ENCODE assay signal across 23 mouse cellular contexts in genomic region chr16:38014951-38015350, GRCm38 (mm10).
DNase-seq lines count a peak whose midpoint lies in the region; TF ChIP-seq lines count a peak whose summit lies in the region.
"Had no signal": no experiment of that assay in that cellular context is flagged by ENCODE, and none has a peak within 500 bp of the region (broad histone marks: within the 10 kb centered on the region; RNA-seq: fewer than 3 reads in every experiment).

No protein-coding gene starts in this region.

- no peaks in the 10 kb centered on the region for H3K36me3 ChIP-seq in kidney, adult 2 months (ENCODE audit: control insufficient read depth, insufficient read depth, low read length)
- no peaks in the 10 kb centered on the region for H3K36me3 ChIP-seq in testis, adult 2 months (ENCODE audit: control insufficient read depth, insufficient read depth, low read length)
- H3K36me3 ChIP-seq: embryonic facial prominence, embryonic 15.5 days; forebrain, embryonic 15.5 days; heart, embryonic 13.5 days; kidney, embryonic 15.5 days; limb, embryonic 10.5 days; midbrain, embryonic 15.5 days; neural tube, embryonic 13.5 days had no signal

- no peaks in the 10 kb centered on the region for H3K4me1 ChIP-seq in kidney, adult 2 months (ENCODE audit: control insufficient read depth, insufficient read depth, low read length)
- no peaks in the 10 kb centered on the region for H3K4me1 ChIP-seq in testis, adult 2 months (ENCODE audit: control insufficient read depth, insufficient read depth, low read length)
- H3K4me1 ChIP-seq: embryonic facial prominence, embryonic 15.5 days; forebrain, embryonic 15.5 days; heart, embryonic 13.5 days; kidney, embryonic 15.5 days; midbrain, embryonic 15.5 days had no signal

- H3K4me3 ChIP-seq in kidney, adult 2 months (ENCODE audit: insufficient read depth, low read depth, low read length): no peak overlapping the region
- H3K4me3 ChIP-seq in testis, adult 2 months (ENCODE audit: control insufficient read depth, low read depth, low read length): peak overlapping the region; percentile 1; the same call in 1 of the 2 replicates
- H3K4me3 ChIP-seq: embryonic facial prominence, embryonic 15.5 days; forebrain, embryonic 15.5 days; heart, embryonic 13.5 days; kidney, embryonic 15.5 days; layer of hippocampus, adult 2 months; limb, embryonic 10.5 days; midbrain, embryonic 15.5 days; neural tube, embryonic 13.5 days had no signal

- H3K27ac ChIP-seq in kidney, adult 2 months (ENCODE audit: insufficient read depth, low read depth, low read length): no peak overlapping the region
- no peak overlapping the region for H3K27ac ChIP-seq in testis, adult 2 months (ENCODE audit: control insufficient read depth, insufficient read depth, low read depth, low read length)
- H3K27ac ChIP-seq: embryonic facial prominence, embryonic 15.5 days; forebrain, embryonic 15.5 days; heart, embryonic 13.5 days; hindbrain, postnatal 0 days; kidney, embryonic 15.5 days; layer of hippocampus, adult 2 months; limb, embryonic 10.5 days; macrophage; midbrain, embryonic 15.5 days; neural tube, embryonic 13.5 days had no signal

- TF ChIP-seq POLR2A in kidney, adult 2 months (IDR thresholded peaks at IDR 0.05; ENCODE audit: low read depth, low read length): no peak
- no peak for TF ChIP-seq POLR2A in testis, adult 2 months (IDR thresholded peaks at IDR 0.05; ENCODE audit: control insufficient read depth, low read depth, low read length)

- 70% methylated on average over 4 of the region's 4 CpGs for WGBS in kidney, adult 2 months

- H3K27me3 ChIP-seq in kidney, adult 2 months (replicated peaks; ENCODE audit: control insufficient read depth, insufficient read depth, low read length): no peaks in the 10 kb centered on the region
- no peaks in the 10 kb centered on the region for H3K27me3 ChIP-seq in testis, adult 2 months (ENCODE audit: control insufficient read depth, insufficient read depth, low read length)
- H3K27me3 ChIP-seq: embryonic facial prominence, embryonic 15.5 days; forebrain, embryonic 15.5 days; heart, embryonic 13.5 days; kidney, embryonic 15.5 days; midbrain, embryonic 15.5 days; neural tube, embryonic 13.5 days had no signal

- TF ChIP-seq CTCF in kidney, adult 2 months (conservative IDR thresholded peaks at IDR 0.05; ENCODE audit: insufficient read depth, insufficient read length, low read depth, low read length): no peak
- TF ChIP-seq CTCF in testis, adult 2 months (IDR thresholded peaks at IDR 0.05; ENCODE audit: control insufficient read depth, insufficient read depth, insufficient replicate concordance, low read depth, low read length): no peak

- peak; percentile 22 for DNase-seq in adrenal gland, postnatal 10 days
- DNase-seq in adrenal gland, adult 18-20 months (ENCODE audit: low spot score in 2 of 2): no peak
- peak; percentile 32 for DNase-seq in cerebellum, adult 9-11 months
- no peak for DNase-seq in cerebellum, postnatal 10 days
- DNase-seq in kidney, adult 2 months: peak; percentile 61
- no peak for DNase-seq in kidney, postnatal 14 days
- DNase-seq in testis, postnatal 10 days (ENCODE audit: low spot score): no peak
- DNase-seq: heart, postnatal 14 days; liver; liver, postnatal 0 days; thymus, adult 18-20 months; thymus, postnatal 36 days had no signal

Comparison
In these comparisons a context has a peak if more than half of its experiments do, and no peak if none do; other contexts are left out.
1. DNase-seq: peak in adrenal gland, postnatal 10 days (single experiment), cerebellum, adult 9-11 months (single experiment) and kidney, adult 2 months (single experiment); none in adrenal gland, adult 18-20 months (0 of 2), cerebellum, postnatal 10 days (0 of 2), kidney, postnatal 14 days (single experiment) and testis, postnatal 10 days (single experiment).